Mouse (Mus musculus): ENCODE measurements at regions not wholly inside any gene's neighbourhood (a gene's known extent, or its start where the extent isn't known, plus 50 kb on each side); places are given as distances from the start of the nearest gene placed in this dataset.

DNA sequence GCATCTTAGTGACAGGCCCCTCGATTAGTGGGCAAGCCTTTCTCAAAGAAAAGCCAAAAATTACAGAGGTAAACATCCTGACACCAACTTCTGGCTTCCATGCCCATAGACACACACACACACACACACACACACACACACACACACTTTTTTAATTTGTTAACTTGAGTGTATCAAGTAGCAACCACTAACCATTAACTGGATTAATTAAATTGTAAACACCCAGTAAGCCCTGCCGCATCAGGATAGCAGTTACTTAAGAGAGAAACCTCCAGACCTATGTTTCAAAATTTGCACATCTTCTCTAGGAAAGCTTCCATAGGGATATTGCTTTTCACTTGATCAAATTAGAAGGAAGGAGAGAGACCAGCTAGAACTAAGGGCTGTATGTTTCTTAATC is 2599.4 kb upstream of the Gm7489 start:
- Histone ChIP-seq H3K4me1 (replicated peaks; ENCODE audit: control insufficient read depth, insufficient read depth, low read length) (no peaks in the 10 kb centered on the region), H3K27ac (ENCODE audit: low read depth, low read length) (no peak overlapping the region), H3K4me3 (ENCODE audit: low read depth, low read length) (no peak overlapping the region), H3K27me3 (replicated peaks; ENCODE audit: control insufficient read depth, insufficient read depth, low read length) (no peaks in the 10 kb centered on the region), H3K4me2 (replicated peaks; ENCODE audit: low read depth) (no peak overlapping the region), H3K36me3 (ENCODE audit: control insufficient read depth, insufficient read depth) (no peaks in the 10 kb centered on the region), H3K9me3 (ENCODE audit: control insufficient read depth) (no peaks in the 10 kb centered on the region), H3K9ac (ENCODE audit: low read depth, low read length) (no peak overlapping the region)
- no peak for TF ChIP-seq CTCF (IDR thresholded peaks at IDR 0.05; ENCODE audit: low read depth)
- WGBS, result 81% methylated on average over 2 of the region's 2 CpGs
- no peak for ATAC-seq

- no peak for ATAC-seq
- Histone ChIP-seq H3K36me3 (ENCODE audit: control insufficient read depth, insufficient read depth) (no peaks in the 10 kb centered on the region), H3K9me3 (ENCODE audit: control insufficient read depth) (no peaks in the 10 kb centered on the region), H3K9ac (ENCODE audit: low read depth, low read length) (no peak overlapping the region), H3K4me2 (replicated peaks; ENCODE audit: low read depth) (no peak overlapping the region), H3K27me3 (replicated peaks; ENCODE audit: control insufficient read depth, insufficient read depth, low read length) (no peaks in the 10 kb centered on the region), H3K4me1 (replicated peaks; ENCODE audit: control insufficient read depth, insufficient read depth, low read length) (no peaks in the 10 kb centered on the region), H3K4me3 (ENCODE audit: low read depth, low read length) (no peak overlapping the region), H3K27ac (ENCODE audit: low read depth, low read length) (no peak overlapping the region)
- no peak for TF ChIP-seq CTCF (IDR thresholded peaks at IDR 0.05; ENCODE audit: low read depth)
- WGBS, result 49% methylated on average over 3 of the region's 3 CpGs
Observed at GRCm38 (mm10) chr15:51286352-51286751, 2598.4 kb upstream of the Gm7489 start.

GRCm38 (mm10) chr15:51288911-51289432 is 2595.7 kb upstream of the Gm7489 start:
- Histone ChIP-seq H3K4me2 (replicated peaks; ENCODE audit: low read depth) (peak overlapping the region; percentile 50), H3K9me3 (ENCODE audit: control insufficient read depth) (no peaks in the 10 kb centered on the region)

DNA sequence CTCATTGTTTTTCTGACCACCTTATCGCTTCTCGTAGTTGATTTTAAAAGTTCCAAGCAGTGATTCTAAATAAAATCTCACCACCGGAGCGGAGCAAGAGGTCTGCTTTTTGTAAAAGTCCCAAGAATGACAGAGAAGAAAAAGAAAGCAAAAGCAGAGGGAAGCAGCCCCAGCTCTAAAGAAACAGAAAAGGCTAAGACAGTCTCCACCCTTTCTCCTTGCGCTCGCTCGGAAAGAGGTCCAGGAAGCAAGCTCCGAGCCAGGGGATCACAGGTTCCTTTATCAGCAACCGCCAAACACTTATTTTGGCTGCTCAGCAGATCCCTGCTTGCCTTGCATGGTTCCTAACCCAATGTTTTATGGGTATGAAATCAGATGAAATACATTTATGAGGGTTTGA is 2594.8 kb upstream of the Gm7489 start:
- WGBS, result 57% methylated on average over 9 of the region's 9 CpGs
- Histone ChIP-seq H3K36me3 (ENCODE audit: control insufficient read depth, insufficient read depth) (no peaks in the 10 kb centered on the region), H3K4me3 (ENCODE audit: low read depth, low read length) (peak overlapping the region; percentile 7; the same call in 1 of the 2 replicates), H3K4me2 (replicated peaks; ENCODE audit: low read depth) (peak overlapping the region; percentile 50), H3K27ac (ENCODE audit: low read depth, low read length) (no peak overlapping the region), H3K27me3 (replicated peaks; ENCODE audit: control insufficient read depth, insufficient read depth, low read length) (no peaks in the 10 kb centered on the region), H3K4me1 (replicated peaks; ENCODE audit: control insufficient read depth, insufficient read depth, low read length) (no peaks in the 10 kb centered on the region), H3K9me3 (ENCODE audit: control insufficient read depth) (no peaks in the 10 kb centered on the region), H3K9ac (ENCODE audit: low read depth, low read length) (no peak overlapping the region)
- TF ChIP-seq CTCF (IDR thresholded peaks at IDR 0.05; ENCODE audit: low read depth), result no peak
- no peak for ATAC-seq

More at GRCm38 (mm10) chr15:51288911-51289432, 2595.7 kb upstream of the Gm7489 start:
- no peak for TF ChIP-seq CTCF (IDR thresholded peaks at IDR 0.05; ENCODE audit: low read depth)
- Histone ChIP-seq H3K27ac (ENCODE audit: low read depth, low read length) (no peak overlapping the region), H3K27me3 (replicated peaks; ENCODE audit: control insufficient read depth, insufficient read depth, low read length) (no peaks in the 10 kb centered on the region), H3K4me1 (replicated peaks; ENCODE audit: control insufficient read depth, insufficient read depth, low read length) (no peaks in the 10 kb centered on the region), H3K9ac (ENCODE audit: low read depth, low read length) (no peak overlapping the region), H3K36me3 (ENCODE audit: control insufficient read depth, insufficient read depth) (no peaks in the 10 kb centered on the region), H3K4me3 (ENCODE audit: low read depth, low read length) (no peak overlapping the region)
- ATAC-seq, result no peak
- WGBS, result 67% methylated on average over 9 of the region's 9 CpGs

DNA sequence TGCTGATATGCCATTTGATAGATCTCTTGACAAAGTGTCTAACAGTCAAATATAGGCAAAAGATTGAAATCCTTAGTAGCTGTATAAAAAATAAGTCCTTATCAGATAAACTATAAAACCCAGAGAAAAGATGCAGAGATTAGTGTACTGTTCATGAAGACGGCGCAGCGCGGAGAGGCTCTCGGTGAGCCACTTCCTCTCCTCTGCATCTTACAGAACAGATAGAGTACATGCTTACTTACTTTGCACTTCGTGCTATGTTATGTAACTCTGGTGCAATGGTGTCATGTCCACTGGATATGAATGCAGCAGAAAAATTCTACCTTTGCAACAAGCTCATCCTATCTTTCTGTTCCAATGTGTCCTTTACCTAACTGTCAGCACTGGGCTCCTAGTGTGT is 2593.5 kb upstream of the Gm7489 start:
- H3K4me1 ChIP-seq (replicated peaks; ENCODE audit: control insufficient read depth, insufficient read depth, low read length), result no peaks in the 10 kb centered on the region
- no peak overlapping the region for H3K4me2 ChIP-seq (replicated peaks; ENCODE audit: low read depth)
- no peaks in the 10 kb centered on the region for H3K27me3 ChIP-seq (replicated peaks; ENCODE audit: control insufficient read depth, insufficient read depth, low read length)
- no peak overlapping the region for H3K4me3 ChIP-seq (ENCODE audit: low read depth, low read length)
- no peaks in the 10 kb centered on the region for H3K36me3 ChIP-seq (ENCODE audit: control insufficient read depth, insufficient read depth)
- TF ChIP-seq CTCF (IDR thresholded peaks at IDR 0.05; ENCODE audit: low read depth), result no peak
- H3K27ac ChIP-seq (ENCODE audit: low read depth, low read length), result no peak overlapping the region
- 93% methylated on average over 6 of the region's 6 CpGs for WGBS
- no peaks in the 10 kb centered on the region for H3K9me3 ChIP-seq (ENCODE audit: control insufficient read depth)
- H3K9ac ChIP-seq (ENCODE audit: low read depth, low read length), result no peak overlapping the region
- ATAC-seq, result no peak

GRCm38 (mm10) chr15:51296841-51297240 is 2587.9 kb upstream of the Gm7489 start:
- no peak overlapping the region for H3K4me2 ChIP-seq (replicated peaks; ENCODE audit: low read depth)
- H3K27me3 ChIP-seq (replicated peaks; ENCODE audit: control insufficient read depth, insufficient read depth, low read length), result no peaks in the 10 kb centered on the region
- H3K9me3 ChIP-seq (ENCODE audit: control insufficient read depth), result no peaks in the 10 kb centered on the region

GRCm38 (mm10) chr15:51318072-51318471 is 2566.6 kb upstream of the Gm7489 start:
- TF ChIP-seq CTCF (IDR thresholded peaks at IDR 0.05; ENCODE audit: low read depth), result no peak
- Histone ChIP-seq H3K4me1 (replicated peaks; ENCODE audit: control insufficient read depth, insufficient read depth, low read length) (no peaks in the 10 kb centered on the region), H3K36me3 (ENCODE audit: control insufficient read depth, insufficient read depth) (no peaks in the 10 kb centered on the region), H3K9ac (ENCODE audit: low read depth, low read length) (no peak overlapping the region), H3K4me2 (replicated peaks; ENCODE audit: low read depth) (no peak overlapping the region), H3K27ac (ENCODE audit: low read depth, low read length) (no peak overlapping the region), H3K9me3 (ENCODE audit: control insufficient read depth) (no peaks in the 10 kb centered on the region), H3K27me3 (replicated peaks; ENCODE audit: control insufficient read depth, insufficient read depth, low read length) (no peaks in the 10 kb centered on the region), H3K4me3 (ENCODE audit: low read depth, low read length) (no peak overlapping the region)
- 81% methylated on average over 1 of the region's 1 CpGs for WGBS
- no peak for ATAC-seq

More at GRCm38 (mm10) chr15:51296841-51297240, 2587.9 kb upstream of the Gm7489 start:
- no peak overlapping the region for H3K4me3 ChIP-seq (ENCODE audit: low read depth, low read length)
- no peak for TF ChIP-seq CTCF (IDR thresholded peaks at IDR 0.05; ENCODE audit: low read depth)
- H3K9ac ChIP-seq (ENCODE audit: low read depth, low read length), result no peak overlapping the region
- H3K4me1 ChIP-seq (replicated peaks; ENCODE audit: control insufficient read depth, insufficient read depth, low read length), result no peaks in the 10 kb centered on the region
- H3K27ac ChIP-seq (ENCODE audit: low read depth, low read length), result no peak overlapping the region
- ATAC-seq, result no peak
- H3K36me3 ChIP-seq (ENCODE audit: control insufficient read depth, insufficient read depth), result no peaks in the 10 kb centered on the region
